8 mouse cellular contexts compared by ENCODE assay signal in genomic region chr9:108203015-108203414, GRCm38 (mm10). TPM values are rescaled to one million over a fixed set of nuclear protein-coding genes. Genes with fewer than 3 reads are reported as not detected.
DNase-seq lines count a peak whose midpoint lies in the region; ATAC-seq lines count a peak whose summit lies in the region.

No protein-coding gene starts in this region.

- H3K9ac ChIP-seq in hindbrain, embryonic 12.5 days, result no peak overlapping the region
- H3K9ac ChIP-seq in heart, embryonic 13.5 days, result no peak overlapping the region
- H3K9ac ChIP-seq in stomach, embryonic 15.5 days, result no peak overlapping the region

- WGBS in hindbrain, embryonic 10.5 days, result 53% methylated on average over 13 of the region's 13 CpGs
- WGBS in hindbrain, embryonic 12.5 days, result 46% methylated on average over 13 of the region's 13 CpGs
- WGBS in heart, embryonic 13.5 days, result 32% methylated on average over 13 of the region's 13 CpGs
- WGBS in stomach, embryonic 15.5 days, result 29% methylated on average over 13 of the region's 13 CpGs

- ATAC-seq in hindbrain, embryonic 12.5 days (ENCODE audit: low FRiP score), result no peak
- ATAC-seq in heart, embryonic 13.5 days (ENCODE audit: extremely low read depth, insufficient number of reproducible peaks, low FRiP score, low TSS enrichment), result no peak
- no peak for ATAC-seq in stomach, embryonic 15.5 days (ENCODE audit: insufficient read depth, low FRiP score, low read depth)

- no peak overlapping the region for H3K27ac ChIP-seq in hindbrain, embryonic 10.5 days
- no peak overlapping the region for H3K27ac ChIP-seq in hindbrain, embryonic 12.5 days
- no peak overlapping the region for H3K27ac ChIP-seq in heart, embryonic 13.5 days (replicated peaks)
- H3K27ac ChIP-seq in stomach, embryonic 15.5 days, result no peak overlapping the region

- H3K4me3 ChIP-seq in hindbrain, embryonic 10.5 days, result no peak overlapping the region
- H3K4me3 ChIP-seq in hindbrain, embryonic 12.5 days, result no peak overlapping the region
- H3K4me3 ChIP-seq in heart, embryonic 13.5 days, result no peak overlapping the region
- H3K4me3 ChIP-seq in megakaryocyte, embryonic 14.5 days (replicated peaks), result peak overlapping the region; percentile 75
- no peak overlapping the region for H3K4me3 ChIP-seq in stomach, embryonic 15.5 days (replicated peaks)

- H3K9me3 ChIP-seq in hindbrain, embryonic 10.5 days, result no peaks in the 10 kb centered on the region
- no peaks in the 10 kb centered on the region for H3K9me3 ChIP-seq in hindbrain, embryonic 12.5 days (replicated peaks)
- H3K9me3 ChIP-seq in heart, embryonic 13.5 days, result no peaks in the 10 kb centered on the region
- H3K9me3 ChIP-seq in megakaryocyte, embryonic 14.5 days, result no peaks in the 10 kb centered on the region
- H3K9me3 ChIP-seq in stomach, embryonic 15.5 days, result no peaks in the 10 kb centered on the region

- H3K4me1 ChIP-seq in hindbrain, embryonic 10.5 days (replicated peaks), result peaks cover 40% of the 10 kb centered on the region
- H3K4me1 ChIP-seq in hindbrain, embryonic 12.5 days, result peaks cover 31% of the 10 kb centered on the region
- H3K4me1 ChIP-seq in heart, embryonic 13.5 days, result peaks cover 9% of the 10 kb centered on the region
- peaks cover 25% of the 10 kb centered on the region for H3K4me1 ChIP-seq in megakaryocyte, embryonic 14.5 days
- H3K4me1 ChIP-seq in stomach, embryonic 15.5 days, result 0 out of 2 replicates have a peak, but pooled peaks cover 9% of the 10 kb centered on the region

- H3K27me3 ChIP-seq in hindbrain, embryonic 10.5 days (ENCODE audit: insufficient read depth, poor library complexity, severe bottlenecking), result no peaks in the 10 kb centered on the region
- no peaks in the 10 kb centered on the region for H3K27me3 ChIP-seq in hindbrain, embryonic 12.5 days
- H3K27me3 ChIP-seq in heart, embryonic 13.5 days (replicated peaks), result no peaks in the 10 kb centered on the region
- peaks cover 6% of the 10 kb centered on the region for H3K27me3 ChIP-seq in megakaryocyte, embryonic 14.5 days (replicated peaks)
- no peaks in the 10 kb centered on the region for H3K27me3 ChIP-seq in stomach, embryonic 15.5 days (replicated peaks)

- H3K36me3 ChIP-seq in hindbrain, embryonic 10.5 days, result peaks cover 24% of the 10 kb centered on the region
- H3K36me3 ChIP-seq in hindbrain, embryonic 12.5 days, result peaks cover 17% of the 10 kb centered on the region
- peaks cover 35% of the 10 kb centered on the region for H3K36me3 ChIP-seq in heart, embryonic 13.5 days
- peaks cover 18% of the 10 kb centered on the region for H3K36me3 ChIP-seq in megakaryocyte, embryonic 14.5 days (replicated peaks; ENCODE audit: low read length)
- peaks cover 14% of the 10 kb centered on the region for H3K36me3 ChIP-seq in stomach, embryonic 15.5 days

- no peak overlapping the region for H3K4me2 ChIP-seq in hindbrain, embryonic 12.5 days (replicated peaks)
- peak overlapping the region; percentile 38 for H3K4me2 ChIP-seq in heart, embryonic 13.5 days
- H3K4me2 ChIP-seq in stomach, embryonic 15.5 days, result 0 out of 2 replicates have a peak overlapping the region, but pooled peaks have one; percentile 33

- DNase-seq in hindbrain, embryonic 10.5 days (ENCODE audit: low spot score), result peak; percentile 55
- DNase-seq in NIH3T3 (ENCODE audit: low read depth), result peak; percentile 88
- DNase-seq in cerebellum, postnatal 36 days, result peak; percentile 77 to 84
- DNase-seq in layer of hippocampus, postnatal 10 days (ENCODE audit: low spot score in 2 of 2), result peak; percentile 74 to 80

RNA-seq across cellular contexts. Expression of gene Bsn, which starts 12.8 kb away (rescaled TPM):
- polyA plus RNA-seq in hindbrain, embryonic 10.5 days (2016; fragmentation: Nextera tagmentation; extraction: Ambion mirVana), result 1.4 and 2.4 TPM in 2 replicates
- 5.4 and 6.1 TPM in 2 replicates for polyA plus RNA-seq in hindbrain, embryonic 12.5 days (2016; fragmentation: Nextera tagmentation; extraction: Ambion mirVana)
- polyA plus RNA-seq in heart, embryonic 13.5 days (2015; fragmentation: Nextera tagmentation; extraction: Ambion mirVana), result 0.32 and 0.36 TPM in 2 replicates
- 100 to 1,000 TPM; 129 to 137 TPM for total RNA-seq in layer of hippocampus, postnatal 10 days (2021)
- polyA plus RNA-seq in megakaryocyte, embryonic 14.5 days (2012; ENCODE audit: insufficient read depth, low replicate concordance), result 0.26 and 0.83 TPM in 2 replicates
- 2.8 and 3.0 TPM in 2 replicates for polyA plus RNA-seq in stomach, embryonic 15.5 days (2015; fragmentation: Nextera tagmentation; extraction: Ambion mirVana)
